Mouse (Mus musculus): ENCODE results near the gene Igfbp7. TPM values are rescaled to one million over a fixed set of nuclear protein-coding genes. Genes with fewer than 3 reads are reported as not detected.

Igfbp7 gene
- polyA plus RNA-seq, 1 experiment from 2014 or later = 78.7 TPM

GRCm38 (mm10) chr5:77385900-77386595, 21.8 kb downstream of the Igfbp7 start:
- Histone ChIP-seq H3K27me3 (replicated peaks; ENCODE audit: control insufficient read depth, insufficient read depth, low read length) (no peaks in the 10 kb centered on the region), H3K9ac (ENCODE audit: low read depth, low read length) (no peak overlapping the region), H3K27ac (ENCODE audit: low read depth, low read length) (no peak overlapping the region), H3K4me2 (ENCODE audit: low read length) (no peak overlapping the region), H3K4me3 (ENCODE audit: low read length) (no peak overlapping the region), H3K36me3 (ENCODE audit: control insufficient read depth, insufficient read depth, low read length) (no peaks in the 10 kb centered on the region), H3K9me3 (ENCODE audit: control insufficient read depth, low read length) (no peaks in the 10 kb centered on the region), H3K4me1 (ENCODE audit: control insufficient read depth, insufficient read depth, low read depth, low read length) (no peaks in the 10 kb centered on the region)
- WGBS = 82% methylated on average over 6 of the region's 6 CpGs
- ATAC-seq = no peak

- WGBS = 72% methylated on average over 5 of the region's 5 CpGs
These were observed 22.6 kb downstream of the Igfbp7 start for GRCm38 (mm10) chr5:77385221-77385620.

DNA sequence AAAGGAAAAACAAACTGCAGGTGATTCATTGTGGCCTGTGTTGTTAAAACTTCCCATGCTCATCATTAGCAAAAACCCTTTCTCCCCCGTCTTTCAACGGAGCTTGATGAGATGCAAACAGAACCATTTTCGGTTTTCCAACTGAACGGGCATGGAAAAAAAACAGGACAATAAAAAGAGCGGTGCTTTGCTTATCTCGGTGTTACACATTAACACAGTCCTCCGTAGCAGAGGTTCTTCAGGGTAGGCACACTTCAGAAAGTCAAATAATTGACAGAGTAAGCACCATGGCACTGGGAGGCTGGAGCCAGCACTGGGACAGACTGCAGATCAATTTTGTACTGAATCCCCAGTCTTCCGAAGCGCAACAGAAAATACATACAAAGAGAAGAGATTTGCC, 23.1 kb downstream of the Igfbp7 start:
- Histone ChIP-seq H3K27ac (ENCODE audit: low read depth, low read length) (no peak overlapping the region), H3K9ac (ENCODE audit: low read depth, low read length) (no peak overlapping the region), H3K4me2 (ENCODE audit: low read length) (no peak overlapping the region), H3K4me1 (ENCODE audit: control insufficient read depth, insufficient read depth, low read depth, low read length) (no peaks in the 10 kb centered on the region), H3K9me3 (ENCODE audit: control insufficient read depth, low read length) (no peaks in the 10 kb centered on the region), H3K27me3 (replicated peaks; ENCODE audit: control insufficient read depth, insufficient read depth, low read length) (no peaks in the 10 kb centered on the region), H3K36me3 (ENCODE audit: control insufficient read depth, insufficient read depth, low read length) (no peaks in the 10 kb centered on the region), H3K4me3 (ENCODE audit: low read length) (no peak overlapping the region)
- no peak for ATAC-seq
- WGBS = 59% methylated on average over 9 of the region's 9 CpGs

More at GRCm38 (mm10) chr5:77385221-77385620, 22.6 kb downstream of the Igfbp7 start:
- H3K9me3 ChIP-seq (ENCODE audit: control insufficient read depth, low read length) = no peaks in the 10 kb centered on the region
- no peak for ATAC-seq
- no peaks in the 10 kb centered on the region for H3K4me1 ChIP-seq (ENCODE audit: control insufficient read depth, insufficient read depth, low read depth, low read length)
- H3K27me3 ChIP-seq (replicated peaks; ENCODE audit: control insufficient read depth, insufficient read depth, low read length) = no peaks in the 10 kb centered on the region
- no peak overlapping the region for H3K4me2 ChIP-seq (ENCODE audit: low read length)
- no peak overlapping the region for H3K4me3 ChIP-seq (ENCODE audit: low read length)
- H3K36me3 ChIP-seq (ENCODE audit: control insufficient read depth, insufficient read depth, low read length) = no peaks in the 10 kb centered on the region
- no peak overlapping the region for H3K9ac ChIP-seq (ENCODE audit: low read depth, low read length)
- no peak overlapping the region for H3K27ac ChIP-seq (ENCODE audit: low read depth, low read length)

DNA sequence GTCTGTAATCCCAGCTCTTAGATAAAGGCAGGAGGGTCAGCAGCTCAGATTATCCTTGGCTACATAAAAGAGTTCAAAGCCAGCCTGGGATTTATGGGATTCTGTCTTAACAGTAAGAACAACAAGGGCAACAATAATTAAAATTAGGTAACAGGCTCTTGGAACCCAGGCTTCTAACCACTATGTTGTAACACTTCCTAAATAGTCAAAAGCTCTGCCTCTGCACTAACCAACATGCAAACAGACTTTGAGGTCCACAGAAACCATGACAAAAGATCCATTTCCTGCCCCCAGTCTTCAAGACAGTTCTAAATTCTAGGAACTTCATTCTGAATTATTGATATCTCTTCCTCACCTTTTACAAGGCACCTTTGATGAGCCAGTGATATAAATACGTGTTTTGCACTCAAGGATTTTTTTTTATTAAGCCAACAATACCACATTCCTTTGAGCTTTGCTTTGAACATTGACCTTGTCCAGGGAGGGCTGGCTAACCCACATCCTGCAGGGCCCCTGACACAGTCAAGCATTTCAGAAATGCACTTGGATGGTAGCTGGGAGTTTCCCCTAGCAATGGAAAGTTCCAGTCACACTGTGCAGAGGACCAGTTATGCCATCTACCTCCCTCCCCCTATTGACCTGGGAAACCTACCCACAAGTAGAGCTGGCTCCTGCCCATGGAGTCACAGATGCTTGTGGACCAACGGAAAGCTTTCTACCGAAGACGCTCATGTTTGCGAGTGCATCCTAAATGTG, 23.9 kb downstream of the Igfbp7 start:
- H3K9me3 ChIP-seq (ENCODE audit: control insufficient read depth, low read length) = no peaks in the 10 kb centered on the region
- 91% methylated on average over 5 of the region's 5 CpGs for WGBS
- no peak overlapping the region for H3K9ac ChIP-seq (ENCODE audit: low read depth, low read length)
- H3K27me3 ChIP-seq (replicated peaks; ENCODE audit: control insufficient read depth, insufficient read depth, low read length) = no peaks in the 10 kb centered on the region
- no peaks in the 10 kb centered on the region for H3K36me3 ChIP-seq (ENCODE audit: control insufficient read depth, insufficient read depth, low read length)
- no peak overlapping the region for H3K4me3 ChIP-seq (ENCODE audit: low read length)
- no peak overlapping the region for H3K27ac ChIP-seq (ENCODE audit: low read depth, low read length)
- H3K4me1 ChIP-seq (ENCODE audit: control insufficient read depth, insufficient read depth, low read depth, low read length) = no peaks in the 10 kb centered on the region
- no peak overlapping the region for H3K4me2 ChIP-seq (ENCODE audit: low read length)
- no peak for ATAC-seq

DNA sequence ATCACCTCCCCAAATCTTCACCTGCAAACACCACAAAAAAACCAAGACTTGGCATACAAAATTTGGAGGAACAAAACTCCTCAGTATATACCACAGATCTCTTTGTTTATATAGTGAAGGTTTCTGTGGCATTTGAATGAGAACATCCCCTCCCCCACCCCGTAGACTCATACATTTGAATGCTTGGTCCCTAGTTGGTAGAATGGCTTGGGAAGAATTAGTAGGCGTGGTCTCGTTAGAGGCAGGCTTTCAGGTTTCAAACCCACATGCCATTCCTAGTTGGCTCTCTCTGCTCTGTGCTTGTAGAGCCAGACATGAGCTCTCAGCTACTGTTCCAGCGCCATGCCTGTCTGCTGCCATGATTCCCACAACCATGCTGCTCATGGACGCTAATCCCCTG, 26.2 kb downstream of the Igfbp7 start:
- Histone ChIP-seq H3K27me3 (replicated peaks; ENCODE audit: control insufficient read depth, insufficient read depth, low read length) (no peaks in the 10 kb centered on the region), H3K4me2 (ENCODE audit: low read length) (no peak overlapping the region), H3K9ac (ENCODE audit: low read depth, low read length) (no peak overlapping the region), H3K36me3 (ENCODE audit: control insufficient read depth, insufficient read depth, low read length) (no peaks in the 10 kb centered on the region), H3K4me3 (ENCODE audit: low read length) (no peak overlapping the region), H3K9me3 (ENCODE audit: control insufficient read depth, low read length) (no peaks in the 10 kb centered on the region), H3K27ac (ENCODE audit: low read depth, low read length) (no peak overlapping the region), H3K4me1 (ENCODE audit: control insufficient read depth, insufficient read depth, low read depth, low read length) (no peaks in the 10 kb centered on the region)
- no peak for ATAC-seq
- WGBS = 81% methylated on average over 5 of the region's 5 CpGs

DNA sequence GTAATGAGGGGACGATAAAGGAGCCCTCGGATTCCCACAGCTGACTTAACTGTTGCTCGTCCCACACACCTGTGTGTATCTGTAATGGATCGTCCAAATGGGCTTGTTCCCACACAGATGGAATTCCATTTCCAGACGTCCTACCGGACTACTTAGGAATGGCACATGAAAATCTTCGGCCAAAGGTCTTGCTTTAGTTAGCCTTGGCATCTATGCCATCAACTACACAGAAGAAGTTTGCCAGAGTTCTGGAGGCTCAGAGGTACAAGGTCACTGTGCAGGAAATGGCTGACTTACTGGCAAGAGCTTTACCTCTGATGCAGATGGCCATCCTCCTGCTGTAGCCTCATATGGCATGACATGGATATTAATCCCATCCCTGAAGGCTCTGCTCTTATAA, 26.6 kb downstream of the Igfbp7 start:
- H3K27me3 ChIP-seq (replicated peaks; ENCODE audit: control insufficient read depth, insufficient read depth, low read length) = no peaks in the 10 kb centered on the region
- no peak overlapping the region for H3K27ac ChIP-seq (ENCODE audit: low read depth, low read length)
- no peaks in the 10 kb centered on the region for H3K4me1 ChIP-seq (ENCODE audit: control insufficient read depth, insufficient read depth, low read depth, low read length)
- WGBS = 80% methylated on average over 7 of the region's 7 CpGs
- ATAC-seq = no peak
- H3K9ac ChIP-seq (ENCODE audit: low read depth, low read length) = no peak overlapping the region
- H3K4me3 ChIP-seq (ENCODE audit: low read length) = no peak overlapping the region
- no peak overlapping the region for H3K4me2 ChIP-seq (ENCODE audit: low read length)
- no peaks in the 10 kb centered on the region for H3K36me3 ChIP-seq (ENCODE audit: control insufficient read depth, insufficient read depth, low read length)
- no peaks in the 10 kb centered on the region for H3K9me3 ChIP-seq (ENCODE audit: control insufficient read depth, low read length)

- Histone ChIP-seq H3K4me1 (ENCODE audit: control insufficient read depth, insufficient read depth, low read depth, low read length) (no peaks in the 10 kb centered on the region), H3K27me3 (replicated peaks; ENCODE audit: control insufficient read depth, insufficient read depth, low read length) (no peaks in the 10 kb centered on the region), H3K36me3 (ENCODE audit: control insufficient read depth, insufficient read depth, low read length) (no peaks in the 10 kb centered on the region), H3K9me3 (ENCODE audit: control insufficient read depth, low read length) (no peaks in the 10 kb centered on the region), H3K27ac (ENCODE audit: low read depth, low read length) (no peak overlapping the region), H3K4me2 (ENCODE audit: low read length) (no peak overlapping the region), H3K4me3 (ENCODE audit: low read length) (no peak overlapping the region), H3K9ac (ENCODE audit: low read depth, low read length) (no peak overlapping the region)
- 71% methylated on average over 17 of the region's 17 CpGs for WGBS
- ATAC-seq = no peak
These were observed 27.4 kb downstream of the Igfbp7 start for GRCm38 (mm10) chr5:77380321-77380901.

GRCm38 (mm10) chr5:77379434-77380135, 28.3 kb downstream of the Igfbp7 start:
- H3K9me3 ChIP-seq (ENCODE audit: control insufficient read depth, low read length) = no peaks in the 10 kb centered on the region
- no peak for ATAC-seq
- no peaks in the 10 kb centered on the region for H3K36me3 ChIP-seq (ENCODE audit: control insufficient read depth, insufficient read depth, low read length)
- H3K4me3 ChIP-seq (ENCODE audit: low read length) = no peak overlapping the region
- H3K27me3 ChIP-seq (replicated peaks; ENCODE audit: control insufficient read depth, insufficient read depth, low read length) = no peaks in the 10 kb centered on the region
- no peak overlapping the region for H3K27ac ChIP-seq (ENCODE audit: low read depth, low read length)
- no peak overlapping the region for H3K4me2 ChIP-seq (ENCODE audit: low read length)
- no peak overlapping the region for H3K9ac ChIP-seq (ENCODE audit: low read depth, low read length)
- 83% methylated on average over 14 of the region's 14 CpGs for WGBS
- H3K4me1 ChIP-seq (ENCODE audit: control insufficient read depth, insufficient read depth, low read depth, low read length) = no peaks in the 10 kb centered on the region

DNA sequence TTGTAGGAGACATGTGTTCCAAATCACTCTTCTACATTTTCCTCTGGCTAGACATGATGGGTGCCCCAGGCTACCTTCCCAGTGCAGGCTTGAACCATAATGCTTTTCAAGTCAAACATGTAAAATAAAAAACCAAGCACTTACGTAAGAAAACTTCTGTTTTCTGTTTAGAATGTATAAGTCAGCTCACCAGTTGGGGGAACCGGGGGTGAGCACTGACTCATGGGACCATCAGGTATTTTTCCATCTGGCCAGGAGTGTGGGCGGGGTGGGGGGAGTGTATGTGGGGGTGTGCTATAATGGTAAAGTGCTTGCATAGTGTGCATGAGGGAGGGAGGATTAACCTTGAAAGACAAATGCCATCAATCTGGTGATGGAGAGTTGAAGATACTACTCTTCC, 29.8 kb downstream of the Igfbp7 start:
- H3K27me3 ChIP-seq (replicated peaks; ENCODE audit: control insufficient read depth, insufficient read depth, low read length) = no peaks in the 10 kb centered on the region
- H3K9ac ChIP-seq (ENCODE audit: low read depth, low read length) = no peak overlapping the region
- no peak overlapping the region for H3K27ac ChIP-seq (ENCODE audit: low read depth, low read length)
- H3K4me1 ChIP-seq (ENCODE audit: control insufficient read depth, insufficient read depth, low read depth, low read length) = no peaks in the 10 kb centered on the region
- no peak for ATAC-seq
- H3K36me3 ChIP-seq (ENCODE audit: control insufficient read depth, insufficient read depth, low read length) = no peaks in the 10 kb centered on the region
- no peak overlapping the region for H3K4me2 ChIP-seq (ENCODE audit: low read length)
- WGBS = 89% methylated on average over 3 of the region's 3 CpGs
- no peaks in the 10 kb centered on the region for H3K9me3 ChIP-seq (ENCODE audit: control insufficient read depth, low read length)
- no peak overlapping the region for H3K4me3 ChIP-seq (ENCODE audit: low read length)

Measured in hindbrain, embryonic 16.5 days (tissue).